Mouse (Mus musculus) bone marrow macrophage, adult 2 months (primary cell): Measurements from ENCODE around the gene Pax4. TPM values are rescaled to one million over a fixed set of nuclear protein-coding genes. Genes with fewer than 3 reads are reported as not detected.

Experiments
- H3K27ac ChIP-seq: 2 replicates; pipeline ENCODE4 v1.5.1; 2012; ENCODE audit warnings: low read depth, low read length; ENCODE audit not compliant: insufficient read depth
- H3K4me1 ChIP-seq: 2 replicates; pipeline ENCODE4 v1.6.1; 2012; ENCODE audit warnings: low read length; ENCODE audit not compliant: control insufficient read depth, insufficient read depth
- H3K4me3 ChIP-seq: 2 replicates; pipeline ENCODE4 v1.5.1; 2012; ENCODE audit warnings: mild to moderate bottlenecking, low read length, moderate library complexity; ENCODE audit not compliant: insufficient read depth
- CTCF ChIP-seq: IDR thresholded peaks from 2 replicates; pipeline ENCODE4 v1.5.1; 2012; ENCODE audit warnings: low read depth, mild to moderate bottlenecking, low read length, moderate library complexity
- POLR2A ChIP-seq: IDR thresholded peaks from 2 replicates; pipeline ENCODE4 v1.6.1; 2012; ENCODE audit warnings: mild to moderate bottlenecking, low read depth, low read length, borderline replicate concordance
- polyA plus RNA-seq: library from polyadenylated mRNA; stranded (reverse); fragments of >200 nt; gene quantifications from 2 replicates; pipeline ENCODE4 v1.2.4, GENCODE M21; 2012; ENCODE audit not compliant: missing spikeins, insufficient read depth, insufficient read length

Pax4 gene
- polyA plus RNA-seq, 1 experiment, result not detected

- Histone ChIP-seq H3K27ac (peak overlapping the region; percentile 61), H3K4me3 (peak overlapping the region; percentile 90), H3K4me1 (peaks cover 31% of the 10 kb centered on the region)
- TF ChIP-seq POLR2A, result no peak
- no peak for TF ChIP-seq CTCF
Observed at GRCm38 (mm10) chr6:28479865-28480751, 31.0 kb upstream of the Pax4 start.

GRCm38 (mm10) chr6:28474839-28475238 is 25.7 kb upstream of the Pax4 start, which contains the start of gene Snd1:
Gene Snd1 (plus strand): TSS chr6:28475139.
- H3K4me3 ChIP-seq, result no peak within 1 kb of the TSS

GRCm38 (mm10) chr6:28474211-28474610 is 25.1 kb upstream of the Pax4 start:
- H3K27ac ChIP-seq, result no peak overlapping the region
- TF ChIP-seq POLR2A (no peak), CTCF (no peak)
- H3K4me1 ChIP-seq, result peaks cover 4% of the 10 kb centered on the region; the same call in 1 of the 2 replicates
- H3K4me3 ChIP-seq, result no peak overlapping the region

More at GRCm38 (mm10) chr6:28474839-28475238, 25.7 kb upstream of the Pax4 start, which contains the start of gene Snd1:
- H3K27ac ChIP-seq, result no peak within 1 kb of the TSS
- TF ChIP-seq CTCF, result no peak
- H3K4me1 ChIP-seq, result peaks cover 4% of the 10 kb centered on the region; the same call in 1 of the 2 replicates

GRCm38 (mm10) chr6:28471284-28472035 is 22.3 kb upstream of the Pax4 start:
- no peaks in the 10 kb centered on the region for H3K4me1 ChIP-seq

GRCm38 (mm10) chr6:28470621-28471020 is 21.5 kb upstream of the Pax4 start:
- Histone ChIP-seq H3K27ac (no peak overlapping the region), H3K4me1 (no peaks in the 10 kb centered on the region), H3K4me3 (no peak overlapping the region)
- TF ChIP-seq POLR2A (no peak), CTCF (no peak)

More at GRCm38 (mm10) chr6:28471284-28472035, 22.3 kb upstream of the Pax4 start:
- no peak overlapping the region for H3K4me3 ChIP-seq
- TF ChIP-seq CTCF, result no peak
- no peak for TF ChIP-seq POLR2A
- no peak overlapping the region for H3K27ac ChIP-seq

GRCm38 (mm10) chr6:28470017-28470602 is 21.0 kb upstream of the Pax4 start:
- no peak for TF ChIP-seq CTCF
- TF ChIP-seq POLR2A, result no peak
- H3K4me3 ChIP-seq, result no peak overlapping the region
- H3K4me1 ChIP-seq, result no peaks in the 10 kb centered on the region
- H3K27ac ChIP-seq, result no peak overlapping the region

GRCm38 (mm10) chr6:28464630-28465029 is 15.5 kb upstream of the Pax4 start:
- TF ChIP-seq POLR2A (no peak), CTCF (no peak)
- H3K4me1 ChIP-seq, result no peaks in the 10 kb centered on the region
- no peak overlapping the region for H3K27ac ChIP-seq
- H3K4me3 ChIP-seq, result no peak overlapping the region

GRCm38 (mm10) chr6:28460534-28460933 is 11.4 kb upstream of the Pax4 start:
- H3K27ac ChIP-seq, result no peak overlapping the region
- TF ChIP-seq POLR2A, result no peak
- TF ChIP-seq CTCF, result peak; percentile 55; the same call in 1 of the 2 replicates
- peaks cover 5% of the 10 kb centered on the region; the same call in 1 of the 2 replicates for H3K4me1 ChIP-seq
- no peak overlapping the region for H3K4me3 ChIP-seq

- TF ChIP-seq POLR2A, result no peak
- TF ChIP-seq CTCF, result no peak
- Histone ChIP-seq H3K27ac (no peak overlapping the region), H3K4me3 (no peak overlapping the region), H3K4me1 (peaks cover 5% of the 10 kb centered on the region; the same call in 1 of the 2 replicates)
Observed at GRCm38 (mm10) chr6:28459221-28459668, 10.1 kb upstream of the Pax4 start.
